Mouse (Mus musculus): ENCODE measurements around the gene Arl15. TPM values are rescaled to one million over a fixed set of nuclear protein-coding genes. Genes with fewer than 3 reads are reported as not detected.
"Not testable (repeated sequence)": the region's sequence is repeated elsewhere in the genome, so short reads cannot be mapped to it uniquely, and the experiment has no call there.

Arl15 gene
- polyA plus RNA-seq, 1 experiment from 2014 or later: 10.8 TPM

DNA sequence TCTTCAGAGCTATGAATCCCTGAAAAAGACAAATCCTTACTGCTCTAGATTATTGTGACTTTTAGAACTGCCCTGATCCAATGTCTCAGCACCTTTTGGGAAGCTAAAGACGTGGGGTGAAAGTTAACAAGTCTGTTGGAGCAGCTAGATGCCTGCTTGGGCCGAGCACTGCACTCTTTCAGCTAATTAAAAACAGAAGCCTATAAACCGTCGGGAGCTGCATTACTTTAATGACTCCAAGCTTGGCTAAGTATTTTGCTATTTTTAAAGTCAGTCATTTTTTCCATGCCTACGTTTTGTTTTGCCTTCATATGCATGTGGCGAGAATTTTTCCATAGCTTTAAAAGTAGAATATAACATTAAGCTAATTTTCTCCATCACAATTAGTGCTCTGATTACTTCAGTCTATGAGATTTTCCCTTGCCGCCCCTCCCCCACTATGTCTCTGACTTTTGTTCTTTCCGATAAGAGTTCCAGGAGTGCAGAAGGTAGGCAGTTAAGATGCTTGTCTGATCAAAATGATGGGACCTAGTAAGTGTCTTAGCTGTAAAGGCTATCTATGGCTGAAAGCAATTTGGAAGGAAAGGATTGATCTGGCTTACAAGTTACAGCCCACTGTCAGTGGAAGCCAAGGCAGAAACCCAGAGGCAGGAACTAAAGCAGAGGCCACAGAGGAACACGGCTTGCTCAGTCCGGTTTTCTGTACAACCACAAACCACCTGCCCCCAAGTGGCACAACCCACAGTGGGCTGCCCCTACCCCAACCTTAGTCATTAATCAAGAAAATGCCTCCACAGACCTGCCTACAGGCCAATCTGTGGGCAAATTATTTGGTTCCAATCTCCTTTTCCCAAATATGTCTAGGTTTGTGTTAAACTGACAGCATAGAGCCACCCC, 18.8 kb upstream of the Arl15 start:
- H3K36me3 ChIP-seq (ENCODE audit: insufficient read depth, low read length): no peaks in the 10 kb centered on the region
- H3K27ac ChIP-seq: no peak overlapping the region
- no peaks in the 10 kb centered on the region for H3K4me1 ChIP-seq (replicated peaks; ENCODE audit: insufficient read depth, low read length)
- H3K27me3 ChIP-seq (ENCODE audit: insufficient read depth, low read length): no peaks in the 10 kb centered on the region
- no peak overlapping the region for H3K9ac ChIP-seq (ENCODE audit: low read depth, low read length)
- no peak for TF ChIP-seq CTCF (IDR thresholded peaks at IDR 0.05; ENCODE audit: low read depth)
- H3K9me3 ChIP-seq (replicated peaks; ENCODE audit: low read length): no peaks in the 10 kb centered on the region
- no peak overlapping the region for H3K4me3 ChIP-seq (replicated peaks; ENCODE audit: low read depth, low read length)
- DNase-seq (ENCODE audit: low spot score): no peak
- no peak overlapping the region for H3K4me2 ChIP-seq (ENCODE audit: low read length)
- WGBS: 69% methylated on average over 10 of the region's 10 CpGs
- no peak for ATAC-seq (replicated peaks; ENCODE audit: low FRiP score, low read depth)

DNA sequence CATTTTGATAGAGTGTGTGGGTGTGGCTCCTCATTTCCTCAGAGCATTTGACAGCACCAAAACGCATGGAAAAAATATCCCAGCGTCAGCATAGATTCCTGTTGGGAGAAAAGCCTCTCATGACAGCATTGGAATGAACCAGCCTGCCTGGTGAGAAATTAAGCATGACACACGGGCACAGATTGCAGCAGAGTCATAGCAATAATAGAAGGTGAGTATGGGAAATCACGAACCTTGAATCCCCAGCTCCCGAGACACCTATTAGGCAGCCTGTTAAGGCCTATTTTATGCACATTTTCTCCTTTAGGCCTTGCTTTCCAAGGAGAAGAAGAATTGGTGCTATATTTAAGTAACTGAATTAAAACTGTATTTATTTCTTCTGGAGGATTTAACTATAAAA, 8.5 kb upstream of the Arl15 start:
- Histone ChIP-seq H3K4me2 (ENCODE audit: low read length) (no peak overlapping the region), H3K4me3 (replicated peaks; ENCODE audit: low read depth, low read length) (no peak overlapping the region), H3K9ac (ENCODE audit: low read depth, low read length) (no peak overlapping the region), H3K9me3 (replicated peaks; ENCODE audit: low read length) (no peaks in the 10 kb centered on the region), H3K4me1 (replicated peaks; ENCODE audit: insufficient read depth, low read length) (no peaks in the 10 kb centered on the region), H3K27me3 (ENCODE audit: insufficient read depth, low read length) (no peaks in the 10 kb centered on the region), H3K36me3 (ENCODE audit: insufficient read depth, low read length) (no peaks in the 10 kb centered on the region), H3K27ac (no peak overlapping the region)
- no peak for ATAC-seq (replicated peaks; ENCODE audit: low FRiP score, low read depth)
- no peak for DNase-seq (ENCODE audit: low spot score)
- TF ChIP-seq CTCF (IDR thresholded peaks at IDR 0.05; ENCODE audit: low read depth): no peak
- 70% methylated on average over 5 of the region's 5 CpGs for WGBS

DNA sequence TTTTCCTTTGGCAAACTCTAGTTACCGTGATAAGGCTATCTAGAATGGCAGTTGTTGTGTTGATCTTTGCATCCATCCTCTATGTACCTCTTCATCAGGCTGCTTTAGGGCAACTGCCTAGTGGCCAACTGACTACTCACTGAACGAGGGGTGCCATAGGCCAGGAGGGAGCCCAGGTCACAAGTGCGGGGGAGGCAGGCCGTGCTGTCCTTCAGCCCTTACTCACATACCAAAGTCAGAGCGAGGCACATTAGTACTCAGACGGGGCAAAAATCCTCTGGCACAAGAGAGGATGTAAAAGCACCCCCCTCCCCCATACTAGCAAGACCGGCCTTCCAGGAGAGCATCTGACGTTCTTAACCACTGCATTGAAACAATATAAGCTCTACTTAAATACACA, 7.2 kb upstream of the Arl15 start:
- H3K27me3 ChIP-seq (ENCODE audit: insufficient read depth, low read length): no peaks in the 10 kb centered on the region
- DNase-seq (ENCODE audit: low spot score): no peak
- no peak for ATAC-seq (replicated peaks; ENCODE audit: low FRiP score, low read depth)
- H3K4me2 ChIP-seq (ENCODE audit: low read length): no peak overlapping the region
- no peak overlapping the region for H3K4me3 ChIP-seq (replicated peaks; ENCODE audit: low read depth, low read length)
- H3K27ac ChIP-seq: no peak overlapping the region
- H3K9ac ChIP-seq (ENCODE audit: low read depth, low read length): no peak overlapping the region
- 61% methylated on average over 8 of the region's 8 CpGs for WGBS
- H3K4me1 ChIP-seq (replicated peaks; ENCODE audit: insufficient read depth, low read length): no peaks in the 10 kb centered on the region
- no peak for TF ChIP-seq CTCF (IDR thresholded peaks at IDR 0.05; ENCODE audit: low read depth)
- no peaks in the 10 kb centered on the region for H3K36me3 ChIP-seq (ENCODE audit: insufficient read depth, low read length)
- H3K9me3 ChIP-seq (replicated peaks; ENCODE audit: low read length): no peaks in the 10 kb centered on the region

DNA sequence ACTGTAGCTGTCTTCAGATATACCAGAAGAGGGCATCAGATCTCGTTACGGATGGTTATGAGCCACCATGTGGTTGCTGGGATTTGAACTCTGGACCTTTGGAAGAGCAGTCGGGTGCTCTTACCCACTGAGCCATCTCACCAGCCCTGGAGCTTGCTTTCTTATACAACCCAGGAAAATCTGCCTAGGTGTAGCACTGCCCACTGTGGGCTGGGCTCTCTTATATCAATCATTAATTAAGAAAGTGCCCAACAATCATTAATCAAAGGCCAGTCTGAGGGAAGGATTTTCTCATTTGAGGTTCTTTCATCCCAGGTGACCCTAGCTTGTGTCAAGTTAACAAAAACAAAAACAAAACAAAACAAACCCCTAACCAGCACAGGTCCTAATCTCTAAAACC, 4.3 kb upstream of the Arl15 start:
- not testable (repeated sequence) for H3K4me3 ChIP-seq (replicated peaks; ENCODE audit: low read depth, low read length); H3K9ac ChIP-seq (ENCODE audit: low read depth, low read length); ATAC-seq (replicated peaks; ENCODE audit: low FRiP score, low read depth); H3K27me3 ChIP-seq (ENCODE audit: insufficient read depth, low read length); H3K27ac ChIP-seq; H3K4me2 ChIP-seq (ENCODE audit: low read length); H3K9me3 ChIP-seq (replicated peaks; ENCODE audit: low read length); H3K36me3 ChIP-seq (ENCODE audit: insufficient read depth, low read length); DNase-seq (ENCODE audit: low spot score); H3K4me1 ChIP-seq (replicated peaks; ENCODE audit: insufficient read depth, low read length)
- 67% methylated on average over 1 of the region's 3 CpGs for WGBS

DNA sequence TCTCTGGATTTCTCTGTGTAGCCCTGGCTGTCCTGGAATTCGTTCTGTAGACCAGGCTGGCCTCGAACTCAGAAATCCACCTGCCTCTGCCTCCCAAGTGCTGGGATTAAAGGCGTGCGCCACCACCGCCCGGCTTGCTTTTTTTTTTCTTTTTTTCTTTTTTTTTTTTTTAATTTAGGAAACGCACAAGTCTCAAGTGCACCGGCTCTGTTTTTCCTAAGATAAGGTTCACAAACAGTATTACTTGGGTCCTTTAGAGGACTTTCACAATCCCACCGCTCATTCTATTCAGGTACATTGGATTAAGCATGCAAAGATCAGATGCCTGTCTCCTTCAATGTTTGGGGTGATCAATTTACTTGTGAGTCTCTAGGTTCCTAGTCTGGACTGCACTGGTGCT, 668 bp upstream of the Arl15 start:
- Histone ChIP-seq H3K27ac (peak overlapping the region; percentile 90), H3K4me1 (replicated peaks; ENCODE audit: insufficient read depth, low read length) (peaks cover 14% of the 10 kb centered on the region), H3K9ac (ENCODE audit: low read depth, low read length) (peak overlapping the region; percentile 77), H3K4me3 (replicated peaks; ENCODE audit: low read depth, low read length) (peak overlapping the region; percentile 65), H3K27me3 (ENCODE audit: insufficient read depth, low read length) (no peaks in the 10 kb centered on the region), H3K36me3 (ENCODE audit: insufficient read depth, low read length) (no peaks in the 10 kb centered on the region), H3K4me2 (ENCODE audit: low read length) (peak overlapping the region; percentile 65), H3K9me3 (replicated peaks; ENCODE audit: low read length) (no peaks in the 10 kb centered on the region)
- no peak for DNase-seq (ENCODE audit: low spot score)
- 79% methylated on average over 9 of the region's 9 CpGs for WGBS
- no peak for ATAC-seq (replicated peaks; ENCODE audit: low FRiP score, low read depth)
- TF ChIP-seq CTCF (IDR thresholded peaks at IDR 0.05; ENCODE audit: low read depth): no peak

DNA sequence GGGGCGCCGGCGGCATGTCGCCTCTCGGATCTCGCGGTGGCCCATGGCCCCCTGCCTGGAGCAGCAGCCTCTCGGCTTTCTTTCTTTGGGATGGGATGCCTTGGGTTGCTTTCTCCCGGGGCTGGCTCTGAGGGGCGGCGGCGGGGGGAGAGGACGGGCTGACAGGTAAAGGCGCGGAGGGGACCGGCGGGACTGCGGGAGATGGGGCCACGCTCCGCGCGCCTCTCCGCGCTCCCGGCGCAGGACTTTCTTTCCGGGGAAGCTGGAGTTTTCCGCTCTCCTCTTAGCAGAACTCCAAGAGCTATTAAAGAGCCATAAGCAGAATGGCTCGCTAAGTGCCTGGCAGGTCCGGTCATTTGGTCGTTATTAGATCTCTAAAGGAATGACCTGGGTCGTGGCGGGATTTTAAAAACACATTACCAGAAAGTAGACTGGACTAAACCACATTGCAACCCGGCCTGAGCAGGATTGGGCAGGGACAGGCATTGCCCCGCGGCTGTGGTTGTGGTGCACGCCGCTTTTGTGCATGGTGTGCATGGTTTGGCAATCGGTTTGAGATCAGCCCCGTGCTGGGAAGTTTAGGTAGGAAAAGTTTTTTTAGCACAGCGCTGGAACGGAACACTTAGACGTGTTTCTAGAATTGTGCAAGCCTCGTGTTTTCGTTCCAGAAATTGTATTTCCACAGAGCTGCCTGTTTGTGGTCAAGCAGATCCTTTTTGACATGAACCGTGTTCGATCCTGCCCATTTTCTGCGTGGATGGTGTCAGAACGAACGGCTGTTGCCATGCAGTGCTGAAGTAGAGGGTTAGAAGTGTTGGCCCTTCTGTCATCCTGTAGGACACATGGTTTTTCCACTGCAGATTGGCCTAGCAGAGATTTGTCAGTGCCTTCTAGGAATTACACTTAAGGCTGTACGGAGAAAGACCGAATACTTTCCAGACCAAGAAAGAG, 675 bp downstream of the Arl15 start:
- H3K27me3 ChIP-seq (ENCODE audit: insufficient read depth, low read length): no peaks in the 10 kb centered on the region
- under 1% methylated on average over 50 of the region's 52 CpGs for WGBS
- ATAC-seq (replicated peaks; ENCODE audit: low FRiP score, low read depth) (peak; percentile 48), DNase-seq (ENCODE audit: low spot score) (peak; percentile 69)
- H3K9ac ChIP-seq (ENCODE audit: low read depth, low read length): peak overlapping the region; percentile 79
- no peaks in the 10 kb centered on the region for H3K36me3 ChIP-seq (ENCODE audit: insufficient read depth, low read length)
- H3K4me2 ChIP-seq (ENCODE audit: low read length): peak overlapping the region; percentile 70
- peak overlapping the region; percentile 65 for H3K4me3 ChIP-seq (replicated peaks; ENCODE audit: low read depth, low read length)
- no peak for TF ChIP-seq CTCF (IDR thresholded peaks at IDR 0.05; ENCODE audit: low read depth)
- H3K9me3 ChIP-seq (replicated peaks; ENCODE audit: low read length): no peaks in the 10 kb centered on the region
- peaks cover 14% of the 10 kb centered on the region for H3K4me1 ChIP-seq (replicated peaks; ENCODE audit: insufficient read depth, low read length)
- peak overlapping the region; percentile 84 for H3K27ac ChIP-seq

Measured in kidney, postnatal 0 days (tissue).